Mouse (Mus musculus) heart, postnatal 4 days (tissue): ENCODE measurements at regions not wholly inside any gene's neighbourhood (a gene's known extent, or its start where the extent isn't known, plus 50 kb on each side); places are given as distances from the start of the nearest gene placed in this dataset.
A peak's percentile ranks its signal among the peaks of the same experiment; 100 is the strongest.

Experiments used
- DNase-seq: peaks from one replicate; pipeline ENCODE4 v3.0.0; 2021

- no peak for DNase-seq
Observed at GRCm38 (mm10) chr8:89747726-89748125, 600.4 kb downstream of the Tox3 start.

- no peak for DNase-seq
Observed at GRCm38 (mm10) chr8:89744267-89745028, 603.7 kb downstream of the Tox3 start.

- no peak for DNase-seq
Observed at GRCm38 (mm10) chr8:89738657-89739056, 609.5 kb downstream of the Tox3 start.

- no peak for DNase-seq
Observed at GRCm38 (mm10) chr8:89737636-89738035, 610.5 kb downstream of the Tox3 start.

GRCm38 (mm10) chr8:89727252-89727651, 620.9 kb downstream of the Tox3 start:
- no peak for DNase-seq

- DNase-seq = no peak
Observed at GRCm38 (mm10) chr8:89721684-89722305, 626.3 kb downstream of the Tox3 start.

- peak; percentile 12 for DNase-seq
Observed at GRCm38 (mm10) chr8:89713880-89714279, 634.3 kb downstream of the Tox3 start.

GRCm38 (mm10) chr8:89707341-89707928, 640.7 kb downstream of the Tox3 start:
- DNase-seq = no peak

- no peak for DNase-seq
Observed at GRCm38 (mm10) chr8:89685696-89686095, 641.7 kb upstream of the Sall1 start.

- DNase-seq = no peak
Observed at GRCm38 (mm10) chr8:89680937-89681336, 637.0 kb upstream of the Sall1 start.

GRCm38 (mm10) chr8:89680341-89680740, 636.4 kb upstream of the Sall1 start:
- DNase-seq = no peak

GRCm38 (mm10) chr8:89679551-89679950, 635.6 kb upstream of the Sall1 start:
- DNase-seq = no peak

GRCm38 (mm10) chr8:89677266-89677665, 633.3 kb upstream of the Sall1 start:
- no peak for DNase-seq

- no peak for DNase-seq
Observed at GRCm38 (mm10) chr8:89673911-89674310, 629.9 kb upstream of the Sall1 start.

GRCm38 (mm10) chr8:89672631-89673030, 628.7 kb upstream of the Sall1 start:
- DNase-seq = no peak

GRCm38 (mm10) chr8:89664911-89665689, 621.1 kb upstream of the Sall1 start:
- no peak for DNase-seq

- DNase-seq = peak; percentile 16
Observed at GRCm38 (mm10) chr8:89663859-89664258, 619.9 kb upstream of the Sall1 start.

- DNase-seq = no peak
Observed at GRCm38 (mm10) chr8:89658998-89659944, 615.3 kb upstream of the Sall1 start.

GRCm38 (mm10) chr8:89655369-89655768, 611.4 kb upstream of the Sall1 start:
- no peak for DNase-seq

- DNase-seq = no peak
Observed at GRCm38 (mm10) chr8:89649207-89649890, 605.4 kb upstream of the Sall1 start.

GRCm38 (mm10) chr8:89646946-89647345, 603.0 kb upstream of the Sall1 start:
- no peak for DNase-seq
